Mouse (Mus musculus): ENCODE results near the gene Musk.

DNA sequence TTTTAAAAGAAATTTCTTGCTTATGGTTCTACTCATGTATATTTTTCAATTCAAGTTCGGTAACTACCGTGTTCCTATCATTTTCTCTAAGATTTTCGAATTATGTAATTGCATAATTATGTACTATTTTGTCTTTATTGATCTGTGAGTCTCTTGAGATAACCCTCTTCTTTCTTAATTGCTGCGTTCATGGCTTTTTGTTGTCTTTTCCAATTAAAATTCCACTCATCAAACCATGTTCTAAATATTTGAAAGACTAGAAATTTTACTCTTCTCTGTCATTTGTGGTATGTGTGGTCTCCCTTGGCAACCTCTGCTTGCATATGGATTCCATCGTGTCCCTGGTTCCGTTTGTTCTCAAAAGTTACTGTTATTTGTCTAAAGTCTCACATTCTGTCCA is 79.6 kb downstream of the Musk start:
- TF ChIP-seq POLR2A (IDR thresholded peaks at IDR 0.05; ENCODE audit: insufficient read length, low read depth) = no peak
- TF ChIP-seq POLR2AphosphoS2 (IDR thresholded peaks at IDR 0.05; ENCODE audit: insufficient read length, low read depth) = no peak
- no peak for TF ChIP-seq TCF12 (IDR thresholded peaks at IDR 0.05; ENCODE audit: insufficient read depth, poor library complexity, severe bottlenecking)
- no peak for TF ChIP-seq MYOG (IDR thresholded peaks at IDR 0.05; ENCODE audit: control insufficient read depth in 1 of 3, insufficient read depth in 1 of 3, insufficient read length in 2 of 3, low read depth in 2 of 3)
- TF ChIP-seq TCF3 (IDR thresholded peaks at IDR 0.05; ENCODE audit: insufficient read length, low read depth) = no peak
- no peak for TF ChIP-seq MAX (IDR thresholded peaks at IDR 0.05; ENCODE audit: low read depth)
- TF ChIP-seq E2F4 (IDR thresholded peaks at IDR 0.05; ENCODE audit: insufficient read depth) = no peak
- TF ChIP-seq CEBPB (IDR thresholded peaks at IDR 0.05; ENCODE audit: insufficient read depth, poor library complexity, severe bottlenecking) = no peak

All from myocyte (in vitro differentiated cells).